Mouse (Mus musculus): ENCODE measurements at regions not wholly inside any gene's neighbourhood (a gene's known extent, or its start where the extent isn't known, plus 50 kb on each side); places are given as distances from the start of the nearest gene placed in this dataset.

DNA sequence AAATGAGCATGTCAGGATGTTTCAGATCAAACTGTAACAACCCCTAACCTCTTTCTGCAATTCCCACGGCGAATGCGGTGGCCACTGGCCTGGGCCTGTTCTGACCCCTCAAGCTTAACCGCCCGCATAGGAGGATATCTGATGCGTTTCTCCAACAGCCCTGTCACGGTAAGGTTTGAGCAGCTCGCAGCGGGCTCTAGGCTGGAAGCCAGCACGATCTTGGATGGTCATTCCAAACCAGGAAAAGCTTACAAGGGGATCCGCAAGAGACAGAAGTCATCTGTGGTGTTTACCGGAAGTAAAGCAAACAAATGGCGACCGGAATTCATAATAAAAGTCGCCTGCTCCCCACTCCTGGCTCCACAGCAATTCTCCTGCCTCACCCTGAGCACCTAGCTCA, 281.7 kb downstream of the Pdcd6ip start:
- no peak for DNase-seq (ENCODE audit: extremely low read depth, insufficient read length, low spot score)

DNA sequence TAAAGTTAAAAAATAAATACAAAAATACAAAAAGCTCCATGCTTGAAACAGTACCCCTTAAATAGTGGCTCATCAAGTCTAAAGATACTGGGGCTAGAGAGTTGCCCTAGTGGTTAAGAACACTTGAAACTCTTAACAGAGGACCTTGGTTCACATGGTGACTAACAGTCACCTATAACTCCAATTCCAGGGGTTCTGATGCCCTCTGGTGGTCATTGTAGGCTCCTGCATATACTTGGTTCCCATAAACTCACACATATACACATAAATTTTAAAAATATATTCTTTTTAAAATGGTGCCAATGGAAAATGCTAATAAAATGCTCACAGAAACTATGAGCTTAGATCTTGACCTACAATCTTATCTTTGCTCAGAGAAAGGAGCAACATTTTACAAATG, 286.4 kb downstream of the Pdcd6ip start:
- DNase-seq (ENCODE audit: extremely low read depth, insufficient read length, low spot score): no peak

DNA sequence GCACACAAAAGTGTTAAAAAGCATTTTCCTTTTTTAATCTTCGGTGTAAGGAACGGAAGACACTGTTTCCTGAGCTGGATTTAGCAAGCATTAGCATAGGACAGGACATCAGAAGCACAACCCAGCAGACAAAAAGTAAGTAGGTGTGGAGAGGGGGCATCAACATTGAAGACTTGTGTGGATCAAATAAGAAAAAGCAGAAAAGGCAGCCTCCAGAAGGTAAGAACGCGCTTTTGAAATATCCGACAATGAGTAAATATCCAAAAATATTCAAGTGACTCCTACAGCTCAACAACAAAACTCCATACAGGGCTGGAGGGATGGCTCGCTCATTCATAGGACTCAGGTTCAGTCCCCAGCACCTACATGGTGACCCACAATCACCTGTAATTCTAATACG, 286.9 kb downstream of the Pdcd6ip start:
- DNase-seq (ENCODE audit: extremely low read depth, insufficient read length, low spot score): no peak

DNA sequence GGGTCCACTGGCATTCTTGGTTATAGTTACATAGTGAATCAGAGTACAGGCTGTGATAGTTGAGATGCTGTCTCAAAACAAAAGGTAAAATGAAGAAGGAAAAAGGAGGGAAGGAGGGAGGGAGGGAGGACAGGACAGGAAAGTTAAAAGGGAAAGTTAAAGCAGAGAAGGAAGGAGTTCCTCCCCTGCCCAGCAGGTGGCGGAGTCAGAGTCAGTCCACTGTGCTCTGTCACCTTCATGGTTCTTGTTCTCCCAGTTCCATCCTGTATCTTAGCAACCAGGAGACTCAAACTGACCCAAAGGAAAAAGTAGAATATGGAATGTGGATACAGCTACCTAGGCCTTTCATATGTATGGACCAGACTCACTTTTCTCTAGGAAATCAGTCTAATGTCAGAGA, 288.3 kb downstream of the Pdcd6ip start:
- no peak for DNase-seq (ENCODE audit: extremely low read depth, insufficient read length, low spot score)

DNA sequence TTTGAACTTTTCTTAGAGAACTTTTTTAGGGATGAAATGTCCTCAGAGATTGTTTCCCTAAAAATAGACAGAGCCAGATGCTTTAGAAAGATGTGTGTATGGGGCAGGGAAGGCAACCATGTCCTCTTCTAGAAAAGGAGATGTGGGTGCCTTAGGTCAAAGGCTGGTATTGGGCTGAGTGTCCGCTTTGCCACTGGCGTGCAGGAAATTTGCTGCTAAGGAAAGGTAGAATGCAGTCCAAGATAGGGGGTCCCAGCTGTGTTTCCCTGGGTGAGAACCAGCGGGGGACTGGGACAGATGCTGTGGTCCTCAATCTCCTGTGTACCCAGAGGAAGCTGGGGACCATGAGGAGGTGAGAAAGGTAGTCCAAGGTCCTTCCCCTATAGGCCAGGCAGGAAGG, 291.0 kb downstream of the Pdcd6ip start:
- no peak for DNase-seq (ENCODE audit: extremely low read depth, insufficient read length, low spot score)

DNA sequence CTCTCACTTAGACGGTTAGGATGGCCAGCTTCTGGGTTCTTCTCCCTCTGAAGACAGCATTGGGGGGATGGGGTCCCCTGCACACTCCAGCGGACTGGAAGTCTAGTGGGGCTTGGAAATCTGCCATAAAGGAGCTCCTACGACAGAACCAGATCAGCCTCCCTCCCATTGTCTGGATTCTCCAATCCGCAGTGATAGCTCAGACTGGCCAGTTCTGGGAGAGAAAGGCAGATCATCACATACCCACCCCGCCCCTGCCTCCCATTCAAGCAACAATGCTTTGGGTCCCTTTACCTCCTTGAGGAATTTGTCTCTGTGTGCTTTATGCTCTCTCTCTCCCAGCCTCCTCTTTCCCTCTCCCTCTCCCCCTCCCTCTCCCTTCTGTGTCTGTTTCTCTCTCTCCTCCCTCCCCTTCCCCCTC, 292.5 kb downstream of the Pdcd6ip start:
- no peak for DNase-seq (ENCODE audit: extremely low read depth, insufficient read length, low spot score)

DNA sequence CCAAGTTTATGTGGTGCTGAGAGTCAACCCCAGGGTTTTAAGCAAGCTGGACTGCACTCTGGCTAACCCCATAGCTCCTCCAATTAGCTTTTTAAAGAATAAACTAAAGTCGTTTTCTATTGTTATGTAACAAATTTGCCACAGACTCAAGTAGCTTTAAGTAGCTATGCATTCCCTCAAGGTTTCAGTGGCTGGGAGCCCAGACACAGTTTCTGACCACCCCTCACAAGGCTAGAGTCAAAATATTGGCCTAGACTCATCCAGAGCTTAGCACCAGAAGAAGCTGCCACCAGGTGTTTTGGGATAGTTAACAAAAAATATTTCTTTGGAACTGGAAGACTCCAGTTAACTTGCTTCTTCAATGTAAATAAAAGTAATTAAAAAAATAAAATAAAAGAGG, 293.4 kb downstream of the Pdcd6ip start:
- no peak for DNase-seq (ENCODE audit: extremely low read depth, insufficient read length, low spot score)

DNA sequence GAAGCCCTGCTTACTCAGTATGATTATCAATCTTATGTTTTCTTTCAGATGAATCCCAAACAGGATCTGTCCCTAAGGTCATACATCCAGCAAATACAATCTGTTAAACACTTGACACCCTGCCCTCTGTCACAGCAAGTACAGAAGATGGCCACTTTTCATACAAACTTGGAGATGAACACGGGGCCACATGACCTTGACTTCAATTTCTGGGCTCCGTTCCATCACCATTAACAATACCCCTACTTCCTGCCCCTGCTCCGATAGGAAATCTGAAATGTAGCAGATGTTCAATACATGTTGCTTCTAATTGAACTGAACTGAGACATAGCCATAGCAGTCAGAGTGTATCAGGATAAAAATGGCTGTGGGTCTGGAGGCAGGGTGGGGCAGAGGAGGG, 294.2 kb downstream of the Pdcd6ip start:
- no peak for DNase-seq (ENCODE audit: extremely low read depth, insufficient read length, low spot score)

DNA sequence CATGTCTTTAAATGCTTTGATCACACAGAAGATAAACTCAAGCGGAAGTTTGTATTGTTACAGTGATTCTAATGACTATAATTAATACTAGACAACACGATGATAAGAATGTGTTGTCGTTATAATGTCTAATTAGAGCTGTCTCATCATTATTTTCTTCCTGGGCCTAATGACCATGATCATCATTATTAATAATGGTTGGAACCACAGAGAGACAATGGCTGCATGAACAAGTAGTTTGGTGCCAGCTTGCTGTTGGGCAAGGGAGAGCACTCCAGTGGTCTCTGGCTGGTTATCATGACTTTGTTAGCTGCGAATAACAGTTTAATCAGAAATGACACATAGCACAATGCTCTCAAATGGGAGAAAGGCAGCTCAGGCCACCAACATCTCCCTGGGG, 296.4 kb downstream of the Pdcd6ip start:
- DNase-seq (ENCODE audit: extremely low read depth, insufficient read length, low spot score): no peak

DNA sequence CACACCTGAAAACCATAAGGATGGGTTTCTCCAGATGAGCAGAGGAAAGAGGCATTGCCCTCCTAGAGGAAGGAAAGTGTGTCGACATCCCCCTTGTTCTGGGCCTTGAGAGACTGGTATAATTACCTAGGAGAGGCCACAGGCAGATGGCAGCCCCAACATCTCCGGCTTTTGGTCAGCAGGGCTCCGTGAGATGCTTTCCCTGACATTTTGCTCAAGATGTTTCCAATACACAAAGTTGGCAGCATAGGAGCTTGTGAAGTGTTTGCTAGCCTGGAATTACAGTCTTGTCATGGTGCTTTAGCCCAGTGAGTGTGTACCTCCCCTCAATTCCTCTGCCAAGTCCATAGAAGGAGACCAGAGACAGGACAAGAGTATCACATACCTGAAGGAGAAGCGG, 299.5 kb downstream of the Pdcd6ip start:
- DNase-seq (ENCODE audit: extremely low read depth, insufficient read length, low spot score): no peak

DNA sequence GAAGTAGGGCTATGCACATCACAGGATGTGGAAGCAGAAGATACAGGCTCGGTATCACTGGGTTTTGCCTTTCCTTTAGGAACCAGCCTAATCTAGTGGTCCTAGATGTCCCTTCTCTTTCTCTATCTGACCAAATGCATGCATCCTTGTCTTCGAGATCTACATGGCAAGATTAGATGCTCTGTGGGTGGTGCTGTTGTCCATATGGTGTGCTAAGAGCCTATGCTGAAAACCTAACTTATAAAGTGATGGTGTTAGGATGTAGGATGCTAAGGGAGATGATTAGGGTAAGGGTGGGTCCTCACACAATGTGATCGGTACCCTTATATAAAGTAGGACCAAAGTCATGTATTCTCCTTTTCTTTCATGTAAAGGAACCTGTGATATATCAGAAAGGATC, 313.7 kb downstream of the Pdcd6ip start:
- DNase-seq (ENCODE audit: extremely low read depth, insufficient read length, low spot score): no peak

DNA sequence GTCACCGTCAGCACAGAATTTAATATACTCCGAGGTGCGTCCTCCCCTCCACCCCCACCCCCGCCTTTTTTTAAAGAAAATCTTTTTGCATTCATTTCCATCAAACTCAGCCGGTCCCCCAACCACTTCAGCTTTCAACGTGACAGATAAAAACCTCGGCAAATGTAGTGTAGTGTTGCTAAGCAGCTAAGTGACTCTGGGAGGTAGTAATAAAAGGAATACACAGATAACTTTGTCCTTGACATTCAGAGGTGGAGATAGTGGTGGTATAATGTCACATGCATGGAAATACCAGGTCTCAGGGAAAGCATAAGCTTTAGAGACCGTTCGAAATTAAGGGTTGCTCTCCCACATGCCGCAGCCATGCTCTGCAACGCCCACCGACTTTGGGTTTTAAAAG, 320.7 kb downstream of the Pdcd6ip start:
- no peak for DNase-seq (ENCODE audit: extremely low read depth, insufficient read length, low spot score)

DNA sequence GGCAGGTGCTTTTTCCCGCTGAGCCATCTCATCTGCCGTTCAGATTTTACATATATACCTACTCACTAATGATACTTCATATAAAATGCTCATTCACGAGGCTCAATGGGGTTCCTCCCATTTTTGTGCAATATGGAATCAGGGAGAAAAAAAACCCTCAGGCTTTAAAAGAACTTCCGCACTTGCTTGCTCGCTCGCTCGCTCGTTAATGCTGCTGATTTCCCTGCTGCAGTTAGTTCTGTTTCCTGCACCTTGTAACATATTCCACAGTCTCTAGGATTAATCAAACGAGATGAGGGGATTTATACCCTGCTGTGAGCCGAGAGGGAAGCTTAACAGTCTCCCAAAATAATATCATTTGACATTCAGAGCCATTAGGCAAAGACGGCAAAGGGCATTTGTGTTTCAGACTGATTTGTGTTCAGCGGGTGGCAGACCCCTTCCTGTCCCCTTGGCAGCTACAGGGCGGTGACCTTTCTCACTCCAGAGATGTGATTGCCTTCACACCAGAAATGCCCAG, 326.4 kb downstream of the Pdcd6ip start:
- no peak for DNase-seq (ENCODE audit: extremely low read depth, insufficient read length, low spot score)

DNA sequence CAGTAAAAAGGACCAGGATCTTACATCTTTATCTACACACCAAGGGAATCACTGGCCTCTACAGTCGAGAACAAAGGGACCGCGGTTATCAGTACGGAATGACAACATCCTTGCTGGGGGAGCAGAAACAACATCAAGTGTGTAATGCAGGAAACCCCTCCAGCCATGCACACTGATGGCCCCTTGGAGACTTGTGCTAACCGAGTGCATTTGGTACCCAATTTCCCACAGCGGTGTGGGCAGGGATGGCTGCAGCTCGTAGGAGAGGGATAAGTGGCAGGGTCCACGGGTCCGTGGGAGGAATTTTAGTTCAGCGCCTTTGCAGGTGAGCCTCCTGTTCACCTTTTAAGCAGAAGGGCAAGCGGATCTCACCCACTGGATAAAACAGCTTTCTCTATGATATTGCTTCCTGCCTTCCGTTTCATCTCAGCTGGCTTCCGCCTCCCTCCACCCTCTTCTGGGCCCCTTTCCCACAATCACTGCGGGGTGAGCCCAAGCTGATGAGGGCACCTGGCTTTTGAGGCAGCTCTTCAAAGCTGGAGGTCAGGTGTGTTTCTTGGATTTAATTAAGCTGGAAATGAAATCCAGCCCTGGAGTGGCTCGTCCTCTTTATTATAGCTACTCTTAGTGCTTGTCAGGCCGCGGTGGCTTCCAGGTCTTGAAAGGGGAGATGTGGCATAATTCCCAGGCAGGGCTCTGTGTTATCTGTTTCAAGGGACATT, 327.5 kb downstream of the Pdcd6ip start:
- DNase-seq (ENCODE audit: extremely low read depth, insufficient read length, low spot score): no peak

DNA sequence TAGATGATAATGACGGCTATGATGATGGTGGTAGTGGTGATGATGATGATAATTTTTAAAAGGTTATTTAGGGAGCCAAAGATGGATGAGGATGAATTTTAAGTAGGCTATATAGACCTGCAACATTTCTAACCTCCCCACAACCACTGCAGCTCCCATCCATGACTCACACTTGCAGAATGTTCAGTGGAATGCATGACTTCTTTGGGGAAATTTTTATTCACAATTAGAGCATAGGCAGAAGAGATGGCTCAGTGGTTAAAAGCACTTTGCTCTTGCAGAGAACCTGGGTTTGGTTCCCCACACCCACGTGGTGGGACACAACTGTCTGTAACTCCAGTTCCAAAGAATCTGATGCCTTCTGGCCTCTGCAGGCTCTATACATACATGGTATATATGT, 329.5 kb downstream of the Pdcd6ip start:
- peak; percentile 55 for DNase-seq (ENCODE audit: extremely low read depth, insufficient read length, low spot score)

DNA sequence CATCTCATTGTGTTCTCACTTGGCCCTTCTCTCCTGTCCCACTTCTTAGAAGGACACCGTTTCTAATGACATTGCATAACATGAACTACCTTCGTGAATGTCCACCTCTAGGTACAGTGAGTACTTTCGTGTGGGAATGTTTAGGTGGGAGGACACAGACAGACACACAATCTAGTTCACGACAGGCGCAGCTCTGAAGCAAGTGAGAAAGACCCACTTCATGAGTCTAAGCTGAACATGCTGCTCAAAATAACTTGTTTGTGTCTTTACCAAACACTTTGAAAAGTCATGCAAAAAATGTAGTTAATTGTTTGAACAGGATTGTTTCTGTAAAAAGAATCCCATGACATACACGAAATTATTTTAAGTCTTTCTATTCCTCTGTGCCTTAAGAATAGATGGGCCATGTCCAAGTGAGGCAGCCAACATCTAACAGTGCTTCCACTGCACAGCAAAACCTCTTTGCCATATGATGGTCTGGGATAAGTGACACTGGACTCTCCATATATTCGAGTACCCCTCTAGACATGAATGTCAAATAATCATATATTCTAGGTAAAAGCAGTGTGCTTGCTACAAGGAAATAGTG, 336.2 kb downstream of the Pdcd6ip start:
- no peak for DNase-seq (ENCODE audit: extremely low read depth, insufficient read length, low spot score)

DNA sequence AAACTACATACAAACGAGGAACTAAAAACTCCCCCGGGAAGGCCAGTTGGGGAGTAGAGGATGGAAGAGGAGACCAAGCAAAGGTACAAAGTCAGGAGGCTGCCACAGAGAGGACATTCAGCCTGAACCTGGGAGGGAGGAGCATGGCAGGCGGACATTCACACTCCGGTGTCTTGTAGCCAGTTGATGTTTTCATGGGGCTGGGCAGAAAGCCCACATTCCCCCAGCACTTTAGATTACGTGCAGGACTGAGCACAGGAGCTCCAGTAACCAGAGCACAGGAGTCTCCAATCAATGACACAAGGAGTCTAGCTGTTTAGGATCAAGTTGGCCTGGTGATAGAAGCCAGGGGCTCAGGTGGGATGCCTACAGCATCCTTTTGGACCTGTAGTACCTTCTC, 360.1 kb downstream of the Pdcd6ip start:
- no peak for DNase-seq (ENCODE audit: extremely low read depth, insufficient read length, low spot score)

DNA sequence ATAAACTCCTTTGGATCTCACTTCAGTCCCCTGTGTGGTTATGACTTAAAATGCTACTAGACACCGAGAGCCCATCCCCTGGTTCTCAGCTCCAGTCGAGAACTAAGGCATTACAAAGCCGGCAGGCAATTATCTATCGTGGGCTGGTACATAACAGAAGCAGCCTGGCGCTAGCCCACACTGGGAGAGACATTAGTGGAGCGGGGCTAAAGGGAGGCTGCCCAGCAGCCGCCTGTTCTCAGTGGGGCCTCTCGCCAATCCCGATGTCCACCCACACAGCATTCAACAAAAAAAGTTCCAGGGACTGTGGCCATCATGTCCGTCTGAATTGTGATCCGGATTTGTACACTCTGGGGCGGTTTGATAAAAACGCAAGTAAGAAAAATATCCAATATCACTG, 361.5 kb downstream of the Pdcd6ip start:
- no peak for DNase-seq (ENCODE audit: extremely low read depth, insufficient read length, low spot score)

DNA sequence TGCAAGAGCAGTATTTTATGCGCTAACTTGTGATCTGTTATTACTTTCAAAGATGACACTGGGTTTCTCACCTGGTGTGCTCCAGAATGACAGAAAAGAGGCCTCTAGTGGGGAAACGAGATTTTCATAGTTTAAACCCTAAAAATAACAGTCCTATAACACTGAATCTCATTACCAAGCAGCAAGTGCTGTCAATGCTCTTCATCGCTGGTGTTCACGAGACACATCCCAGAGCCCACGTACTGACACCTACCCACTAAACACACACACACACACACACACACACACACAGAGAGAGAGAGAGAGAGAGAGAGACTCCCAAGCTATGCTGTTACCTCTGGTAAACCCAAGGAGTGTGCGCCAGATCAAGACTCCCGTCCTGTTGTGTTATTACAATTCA, 365.9 kb downstream of the Pdcd6ip start:
- no peak for DNase-seq (ENCODE audit: extremely low read depth, insufficient read length, low spot score)

DNA sequence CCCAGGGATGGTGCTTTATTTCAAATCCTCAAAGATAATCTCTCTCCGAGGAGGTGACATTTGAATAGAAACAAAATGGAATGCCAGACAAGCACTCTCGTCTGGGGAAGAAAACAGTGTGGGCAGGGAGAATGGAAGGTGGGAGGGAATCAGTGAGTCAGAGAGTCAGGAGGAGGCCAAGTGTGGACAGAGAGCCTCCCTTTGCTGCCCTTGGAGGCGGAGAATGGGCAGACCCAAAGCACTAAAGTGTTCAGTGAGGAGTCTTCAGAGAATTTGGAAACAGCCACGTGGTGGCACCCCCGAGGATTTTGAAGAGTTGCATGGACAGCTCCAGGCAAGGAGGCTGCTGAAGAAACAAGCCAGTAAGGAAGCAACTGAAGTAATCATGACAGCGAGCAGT, 367.2 kb downstream of the Pdcd6ip start:
- peak; percentile 9 for DNase-seq (ENCODE audit: extremely low read depth, insufficient read length, low spot score)

DNA sequence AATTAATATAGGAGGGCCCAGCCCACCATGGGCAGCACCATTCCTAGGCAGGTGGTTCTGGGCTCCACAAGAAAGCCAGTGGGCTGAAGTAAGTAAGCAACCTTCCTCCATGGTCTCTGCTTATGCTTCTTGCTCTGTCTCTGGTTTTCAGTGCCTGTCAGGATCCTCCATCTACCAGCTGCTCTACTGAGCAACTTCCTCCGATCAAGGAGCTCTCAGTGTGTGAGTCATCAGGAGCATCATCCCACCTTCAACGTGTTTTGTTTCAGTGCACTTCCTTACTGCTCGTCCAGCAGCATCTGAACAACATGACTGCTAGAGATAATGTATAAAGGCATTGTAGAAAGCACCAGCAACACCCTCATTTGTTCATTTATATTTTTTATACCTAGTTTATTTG, 368.0 kb downstream of the Pdcd6ip start:
- DNase-seq (ENCODE audit: extremely low read depth, insufficient read length, low spot score): no peak

DNA sequence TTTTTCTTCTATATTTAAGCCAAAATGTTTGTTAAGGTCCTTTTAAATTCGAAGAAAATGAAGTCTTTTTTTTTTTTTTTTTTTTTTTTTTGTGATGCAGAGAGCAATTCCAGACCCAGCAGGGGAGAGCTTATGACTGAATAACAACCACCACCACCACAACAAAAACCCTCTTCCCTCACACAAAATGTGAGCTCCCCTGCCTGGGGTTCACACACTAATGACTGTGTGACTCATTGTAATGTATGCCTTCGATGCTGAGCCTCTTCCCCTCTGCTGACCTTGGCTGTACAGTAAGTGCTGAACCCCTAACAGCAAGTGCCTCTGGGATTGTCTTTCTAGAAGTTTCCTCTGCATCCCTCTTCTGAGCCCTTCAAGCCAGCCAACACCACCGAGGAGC, 383.6 kb downstream of the Pdcd6ip start:
- DNase-seq (ENCODE audit: extremely low read depth, insufficient read length, low spot score): no peak
